Mouse (Mus musculus) limb, embryonic 12.5 days (tissue): ENCODE results near the gene Ppm1n. TPM values are rescaled to one million over a fixed set of nuclear protein-coding genes. Genes with fewer than 3 reads are reported as not detected.
A peak's percentile ranks its signal among the peaks of the same experiment; 100 is the strongest.

Experiments
- ATAC-seq: fragments of 200-750 bp; cut with Nextera tagmentation; 2 replicates; pipeline ENCODE4 v1.8.0; 2017; ENCODE audit warnings: low read depth, moderate TSS enrichment; ENCODE audit not compliant: insufficient number of reproducible peaks, insufficient read depth, low FRiP score, low TSS enrichment
- H3K27ac ChIP-seq: fragments of 300-500 bp; sonication (generic); 2 replicates; pipeline ENCODE4 v1.5.1; 2016; ENCODE audit warnings: mild to moderate bottlenecking, moderate library complexity
- H3K27me3 ChIP-seq: fragments of 300-500 bp; sonication (generic); 2 replicates; pipeline ENCODE4 v1.6.1; 2016; ENCODE audit warnings: mild to moderate bottlenecking, moderate library complexity
- H3K36me3 ChIP-seq: fragments of 300-500 bp; sonication (generic); 2 replicates; pipeline ENCODE4 v1.6.1; 2016; ENCODE audit warnings: mild to moderate bottlenecking, moderate library complexity
- H3K4me1 ChIP-seq: fragments of 300-500 bp; sonication (generic); replicated peaks from 2 replicates; pipeline ENCODE4 v1.6.1; 2016
- H3K4me2 ChIP-seq: fragments of 300-500 bp; sonication (generic); 2 replicates; pipeline ENCODE4 v1.6.1; 2016; ENCODE audit warnings: mild to moderate bottlenecking, moderate library complexity
- H3K4me3 ChIP-seq: fragments of 300-500 bp; sonication (generic); replicated peaks from 2 replicates; pipeline ENCODE4 v1.5.1; 2016; ENCODE audit warnings: mild to moderate bottlenecking
- H3K9ac ChIP-seq: fragments of 300-500 bp; sonication (generic); replicated peaks from 2 replicates; pipeline ENCODE4 v1.6.1; 2016; ENCODE audit warnings: mild to moderate bottlenecking, moderate library complexity
- H3K9me3 ChIP-seq: fragments of 300-500 bp; sonication (generic); 2 replicates; pipeline ENCODE4 v1.6.1; 2016; ENCODE audit warnings: mild to moderate bottlenecking, moderate library complexity
- WGBS: fragments of 180-500 bp; shearing (Covaris S2); methylation state at CpG from one replicate; pipeline ENCODE4 v1.1.7; 2016; 5-methylcytosine and 5-hydroxymethylcytosine counted together
- polyA plus RNA-seq: library from polyadenylated mRNA; unstranded; fragments of >200 nt; fragmentation: Nextera tagmentation; extraction: Ambion mirVana; gene quantifications from 2 replicates; pipeline ENCODE4 v1.2.1, GENCODE M21; 2016

Gene Ppm1n
- polyA plus RNA-seq, 1 experiment from 2014 or later, result not detected

DNA sequence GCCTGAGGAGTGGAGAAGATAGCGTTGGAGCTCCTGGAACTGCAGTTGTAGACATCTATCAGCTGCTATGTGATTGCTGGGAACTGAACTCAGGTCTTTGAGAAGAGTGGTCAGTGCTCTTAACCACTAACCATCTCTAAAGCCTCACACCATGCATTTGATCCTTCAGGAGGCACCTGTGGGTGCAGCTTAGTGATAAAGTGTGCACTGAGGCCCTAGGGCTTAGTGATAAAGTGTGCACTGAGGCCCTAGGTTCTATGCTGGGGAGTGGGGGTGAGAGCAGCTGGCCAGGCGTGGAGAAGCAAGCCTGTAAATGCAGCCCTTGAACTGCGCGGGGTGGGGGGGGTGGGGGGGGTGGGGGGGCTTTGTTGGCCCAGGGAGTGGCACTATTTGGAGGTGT, 39.9 kb downstream of the Ppm1n start:
- peaks cover 14% of the 10 kb centered on the region for H3K36me3 ChIP-seq

DNA sequence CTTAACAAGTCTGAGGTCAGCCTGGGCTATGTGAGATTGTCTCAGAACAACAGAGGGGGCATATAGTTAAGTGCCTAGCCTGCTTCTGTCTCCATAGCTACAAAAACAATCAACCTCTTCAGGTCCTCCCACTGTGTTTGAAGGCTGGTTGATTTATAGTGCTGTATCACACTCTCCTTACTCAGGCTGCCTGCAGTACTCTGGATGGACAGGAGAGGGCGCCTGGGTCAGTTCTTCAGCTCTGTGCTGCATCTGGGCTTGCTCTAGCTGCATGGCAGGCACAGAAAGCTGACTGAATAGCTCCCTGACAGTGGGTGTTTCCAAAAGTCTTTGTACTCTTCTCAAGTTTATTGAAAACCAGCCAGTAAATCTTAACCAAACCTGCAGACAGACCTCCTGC, 40.4 kb downstream of the Ppm1n start:
- Histone ChIP-seq H3K9me3 (no peaks in the 10 kb centered on the region), H3K9ac (no peak overlapping the region), H3K4me1 (0 out of 2 replicates have a peak, but pooled peaks cover 3% of the 10 kb centered on the region), H3K36me3 (peaks cover 8% of the 10 kb centered on the region; the same call in 1 of the 2 replicates), H3K4me3 (no peak overlapping the region), H3K27ac (no peak overlapping the region), H3K27me3 (no peaks in the 10 kb centered on the region), H3K4me2 (no peak overlapping the region)
- ATAC-seq, result peak; percentile 81; the same call in 1 of the 2 replicates
- WGBS, result 0% methylated on average over 1 of the region's 1 CpGs

More for the DNA sequence above, 39.9 kb downstream of the Ppm1n start:
- no peaks in the 10 kb centered on the region for H3K9me3 ChIP-seq
- no peak overlapping the region for H3K9ac ChIP-seq
- no peak for ATAC-seq
- H3K4me2 ChIP-seq, result no peak overlapping the region
- H3K4me3 ChIP-seq, result no peak overlapping the region
- no peaks in the 10 kb centered on the region for H3K27me3 ChIP-seq
- H3K27ac ChIP-seq, result no peak overlapping the region
- 0 out of 2 replicates have a peak, but pooled peaks cover 3% of the 10 kb centered on the region for H3K4me1 ChIP-seq
- WGBS, result 76% methylated on average over 2 of the region's 4 CpGs

DNA sequence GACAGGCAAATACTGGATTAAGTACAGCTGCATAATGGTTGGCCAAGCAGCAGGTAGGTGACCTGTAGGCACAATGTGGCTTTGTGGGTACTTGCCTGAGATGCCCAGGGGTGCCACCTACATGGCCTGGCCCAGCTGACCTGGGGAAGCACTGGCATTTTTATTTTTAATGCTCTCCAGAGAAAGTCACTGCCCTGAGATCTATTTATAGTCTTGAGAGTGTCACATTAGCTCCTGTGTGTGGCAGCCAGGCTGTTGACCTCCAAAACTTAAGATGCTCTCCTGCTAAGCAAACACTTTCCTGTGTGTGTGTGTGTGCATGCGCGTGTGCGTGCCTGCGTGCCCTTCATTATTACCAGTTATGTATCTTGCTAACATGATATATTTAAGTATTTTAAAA, 41.5 kb downstream of the Ppm1n start:
- Histone ChIP-seq H3K36me3 (peaks cover 11% of the 10 kb centered on the region; the same call in 1 of the 2 replicates), H3K27me3 (no peaks in the 10 kb centered on the region), H3K4me1 (0 out of 2 replicates have a peak, but pooled peaks cover 3% of the 10 kb centered on the region), H3K4me2 (no peak overlapping the region), H3K9ac (no peak overlapping the region), H3K9me3 (no peaks in the 10 kb centered on the region), H3K4me3 (no peak overlapping the region), H3K27ac (no peak overlapping the region)
- WGBS, result 95% methylated on average over 4 of the region's 4 CpGs
- ATAC-seq, result no peak

DNA sequence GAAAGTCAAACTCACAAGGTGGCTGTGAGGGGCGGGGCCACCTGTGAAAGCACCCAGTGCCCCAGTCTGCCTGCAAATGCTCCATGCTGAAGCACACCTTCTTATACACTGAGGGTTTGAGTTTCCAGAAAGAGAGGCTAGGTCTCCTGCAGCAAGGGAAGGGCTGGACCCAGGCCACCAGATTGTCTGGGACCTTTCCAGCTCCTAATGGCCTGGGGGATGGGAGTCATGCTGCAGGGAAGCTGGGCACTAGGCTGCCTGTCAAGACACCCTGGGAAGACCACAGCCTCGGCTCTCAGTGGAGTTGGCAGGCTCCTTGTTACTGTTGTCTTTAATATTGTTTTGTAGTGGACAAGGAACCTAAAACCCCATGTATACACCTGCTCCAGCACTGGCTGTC, 43.5 kb downstream of the Ppm1n start:
- no peak overlapping the region for H3K9ac ChIP-seq
- peaks cover 27% of the 10 kb centered on the region for H3K36me3 ChIP-seq
- H3K4me1 ChIP-seq, result 0 out of 2 replicates have a peak, but pooled peaks cover 3% of the 10 kb centered on the region
- no peak overlapping the region for H3K4me2 ChIP-seq
- no peak overlapping the region for H3K4me3 ChIP-seq
- H3K27ac ChIP-seq, result no peak overlapping the region
- H3K9me3 ChIP-seq, result no peaks in the 10 kb centered on the region
- H3K27me3 ChIP-seq, result no peaks in the 10 kb centered on the region
- ATAC-seq, result no peak
- WGBS, result 82% methylated on average over 2 of the region's 2 CpGs

DNA sequence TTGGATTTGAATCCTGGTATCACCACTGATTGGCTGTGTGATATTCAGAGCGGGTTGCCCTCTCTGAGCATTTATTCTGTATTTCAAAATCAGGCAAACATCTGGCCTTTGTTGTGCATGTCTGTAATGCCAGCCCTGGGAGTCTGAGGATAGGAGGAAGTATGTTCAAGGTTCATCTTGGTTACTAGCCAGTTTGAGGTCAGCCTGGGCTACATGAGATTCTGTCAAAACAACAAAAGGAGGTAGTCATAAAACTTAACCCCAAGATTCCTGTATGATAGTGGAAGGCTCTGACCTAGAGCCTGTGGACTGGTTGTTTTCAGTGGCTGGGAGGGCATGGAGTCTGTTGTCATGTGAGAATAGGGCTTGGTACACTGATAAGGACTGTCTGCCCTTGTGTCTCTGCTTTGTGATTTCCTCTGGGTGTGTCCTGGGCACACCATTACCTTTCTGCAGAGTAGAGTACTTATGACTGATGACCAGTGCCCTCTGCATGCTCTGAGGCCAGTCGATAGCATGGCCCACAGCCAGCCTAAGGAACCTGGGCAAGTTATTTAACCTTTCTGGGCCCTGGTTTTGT, 44.7 kb downstream of the Ppm1n start:
- H3K4me3 ChIP-seq, result no peak overlapping the region
- H3K9me3 ChIP-seq, result no peaks in the 10 kb centered on the region
- H3K27ac ChIP-seq, result no peak overlapping the region
- peaks cover 25% of the 10 kb centered on the region for H3K36me3 ChIP-seq
- ATAC-seq, result no peak
- H3K27me3 ChIP-seq, result no peaks in the 10 kb centered on the region
- H3K4me2 ChIP-seq, result no peak overlapping the region
- H3K4me1 ChIP-seq, result 0 out of 2 replicates have a peak, but pooled peaks cover 3% of the 10 kb centered on the region
- H3K9ac ChIP-seq, result no peak overlapping the region
- 90% methylated on average over 2 of the region's 2 CpGs for WGBS

DNA sequence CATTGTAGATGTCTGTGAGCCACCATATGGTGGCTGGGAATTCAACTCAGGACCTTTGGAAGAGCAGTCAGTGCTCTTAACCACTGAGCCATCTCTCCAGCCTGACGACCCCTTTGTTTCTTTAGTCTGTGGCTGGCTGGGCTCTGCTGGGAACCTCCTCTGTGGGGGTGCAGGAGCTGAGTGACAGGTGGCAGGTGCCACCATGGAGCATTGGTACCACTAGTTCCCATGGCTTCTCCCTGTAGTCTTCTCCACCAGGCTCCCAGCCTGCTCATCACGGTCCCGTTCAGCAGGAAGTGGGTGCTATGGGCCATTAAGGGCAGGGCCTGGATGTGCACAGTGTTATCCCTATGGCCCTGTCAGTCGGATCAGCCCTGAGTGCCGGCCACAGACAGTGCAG, 45.2 kb downstream of the Ppm1n start:
- Histone ChIP-seq H3K36me3 (peaks cover 25% of the 10 kb centered on the region), H3K9ac (no peak overlapping the region), H3K27me3 (no peaks in the 10 kb centered on the region), H3K4me2 (no peak overlapping the region), H3K4me3 (no peak overlapping the region), H3K4me1 (no peaks in the 10 kb centered on the region), H3K27ac (no peak overlapping the region), H3K9me3 (no peaks in the 10 kb centered on the region)
- ATAC-seq, result no peak
- WGBS, result 86% methylated on average over 5 of the region's 5 CpGs

DNA sequence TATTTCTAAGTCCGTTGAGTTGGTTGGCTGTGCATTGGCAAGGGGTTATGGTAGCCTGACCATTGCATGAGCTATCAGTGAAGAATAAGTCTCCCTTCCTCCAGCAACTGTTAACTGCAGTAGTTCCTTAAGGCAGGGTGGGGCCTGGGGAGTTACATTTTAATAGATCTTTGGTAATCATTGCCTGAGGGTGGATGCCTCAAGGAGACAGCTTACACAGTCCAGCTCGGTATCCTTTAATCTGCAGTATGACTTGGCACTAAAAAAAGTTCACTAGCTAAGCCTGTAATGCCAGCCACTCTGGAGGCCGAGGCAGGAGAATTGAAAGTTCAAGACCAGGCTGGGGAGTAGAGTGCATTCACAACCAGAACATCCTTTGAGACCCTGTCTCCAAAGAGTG, 48.0 kb downstream of the Ppm1n start:
- Histone ChIP-seq H3K4me3 (no peak overlapping the region), H3K9me3 (no peaks in the 10 kb centered on the region), H3K27me3 (no peaks in the 10 kb centered on the region), H3K9ac (no peak overlapping the region), H3K4me1 (peaks cover 11% of the 10 kb centered on the region), H3K27ac (no peak overlapping the region), H3K4me2 (no peak overlapping the region), H3K36me3 (peaks cover 25% of the 10 kb centered on the region)
- WGBS, result 85% methylated on average over 3 of the region's 3 CpGs
- ATAC-seq, result no peak

DNA sequence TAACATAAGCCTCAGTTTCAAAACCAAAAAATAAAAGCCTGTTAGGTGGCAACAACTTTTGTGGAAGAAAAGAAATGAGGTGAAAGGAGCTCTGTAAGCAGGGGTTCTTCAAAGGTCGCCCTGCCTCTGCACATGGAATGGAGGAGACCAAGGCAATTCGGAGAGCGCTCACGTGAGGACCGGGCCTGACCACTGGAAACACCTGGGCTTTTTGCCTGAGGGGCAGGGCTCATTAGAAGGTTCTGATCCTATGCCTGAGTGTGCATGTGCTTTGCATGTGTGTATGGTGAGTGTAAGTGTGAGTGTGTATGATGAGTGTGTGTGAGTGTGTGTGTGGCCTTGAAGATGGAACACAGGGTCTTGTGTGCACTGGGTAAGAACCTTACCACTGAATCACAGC, 49.0 kb downstream of the Ppm1n start:
- no peak for ATAC-seq
- WGBS, result 91% methylated on average over 5 of the region's 5 CpGs

DNA sequence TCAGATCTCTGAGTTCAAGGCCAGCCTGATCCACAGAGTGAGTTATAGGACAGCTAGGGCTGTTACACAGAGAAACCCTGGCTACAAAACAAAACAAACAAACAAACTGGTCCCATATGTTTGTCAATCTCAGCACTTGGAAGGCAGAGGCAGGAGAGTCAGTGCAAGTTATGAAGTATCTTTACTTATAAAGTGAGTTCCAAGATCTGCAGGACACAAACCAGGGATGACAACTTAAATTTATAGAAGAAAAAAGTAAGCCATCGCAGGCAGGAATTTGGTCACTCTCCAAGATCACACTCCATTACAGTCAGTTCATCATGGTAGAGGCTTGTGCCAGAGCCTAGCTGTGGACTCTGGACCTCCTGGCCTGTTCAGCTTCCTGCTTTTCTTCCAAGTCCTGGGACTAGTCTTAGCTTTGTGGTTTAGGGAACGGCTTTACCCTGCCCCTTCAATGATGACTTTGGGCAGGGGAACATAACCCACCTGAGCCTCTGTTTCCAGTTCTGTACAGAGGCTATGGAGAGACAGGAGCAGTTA, 49.8 kb downstream of the Ppm1n start:
- Histone ChIP-seq H3K27me3 (no peaks in the 10 kb centered on the region), H3K4me2 (peak overlapping the region; percentile 0; the same call in 1 of the 2 replicates), H3K4me1 (peaks cover 15% of the 10 kb centered on the region), H3K9ac (0 out of 2 replicates have a peak overlapping the region, but pooled peaks have one; percentile 5), H3K4me3 (no peak overlapping the region), H3K9me3 (no peaks in the 10 kb centered on the region), H3K36me3 (peaks cover 34% of the 10 kb centered on the region), H3K27ac (no peak overlapping the region)
- ATAC-seq, result no peak
- WGBS, result 93% methylated on average over 2 of the region's 2 CpGs

More for the DNA sequence above, 49.0 kb downstream of the Ppm1n start:
- Histone ChIP-seq H3K9ac (no peak overlapping the region; the same call in 1 of the 2 replicates), H3K36me3 (peaks cover 27% of the 10 kb centered on the region), H3K4me3 (no peak overlapping the region), H3K27me3 (no peaks in the 10 kb centered on the region), H3K4me1 (peaks cover 15% of the 10 kb centered on the region), H3K4me2 (no peak overlapping the region), H3K27ac (no peak overlapping the region), H3K9me3 (no peaks in the 10 kb centered on the region)

DNA sequence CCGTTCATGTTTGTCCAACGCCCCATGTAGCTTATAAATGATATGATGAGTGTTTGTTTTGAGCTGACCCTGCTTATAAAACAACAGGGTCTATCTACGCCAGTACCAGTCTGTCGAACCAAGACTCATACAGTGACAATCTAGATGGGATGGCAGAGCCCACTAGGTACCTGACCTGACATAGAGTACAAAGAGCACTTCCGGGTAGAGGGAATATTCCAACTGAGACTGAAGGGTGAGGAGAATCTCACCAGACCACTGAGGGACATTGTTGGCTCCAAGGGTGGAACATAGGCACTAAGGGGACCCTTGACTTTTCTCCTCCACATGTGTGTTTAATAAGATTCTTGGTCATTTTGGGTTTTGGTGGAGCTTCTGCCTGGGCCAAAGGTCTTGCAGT, 50.5 kb downstream of the Ppm1n start:
- peaks cover 39% of the 10 kb centered on the region for H3K36me3 ChIP-seq
- WGBS, result 50% methylated on average over 5 of the region's 5 CpGs
- no peak for ATAC-seq

DNA sequence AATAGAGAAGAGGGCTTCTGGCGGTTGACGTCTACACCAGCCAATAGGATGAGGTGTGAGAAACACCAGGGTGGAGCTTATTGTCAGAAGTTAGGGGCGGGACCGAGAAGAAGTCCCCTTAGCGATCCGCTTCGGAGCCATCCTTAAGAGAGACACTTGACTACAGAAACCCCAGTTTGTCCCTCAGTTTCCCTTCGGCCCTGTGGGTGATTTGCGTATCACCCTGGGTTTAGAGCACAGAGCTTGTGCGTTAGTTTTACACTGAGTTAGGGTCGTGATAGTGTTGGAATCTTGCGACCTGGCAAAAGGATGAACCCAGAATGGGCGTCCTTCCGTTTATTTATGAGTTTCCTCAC, 51.1 kb downstream of the Ppm1n start:
- no peak for ATAC-seq
- Histone ChIP-seq H3K27ac (peak overlapping the region; percentile 98), H3K4me3 (peak overlapping the region; percentile 64), H3K9me3 (no peaks in the 10 kb centered on the region), H3K9ac (peak overlapping the region; percentile 73), H3K4me1 (peaks cover 15% of the 10 kb centered on the region), H3K36me3 (peaks cover 42% of the 10 kb centered on the region), H3K4me2 (peak overlapping the region; percentile 84), H3K27me3 (no peaks in the 10 kb centered on the region)
- under 1% methylated on average over 14 of the region's 14 CpGs for WGBS

More for the DNA sequence above, 50.5 kb downstream of the Ppm1n start:
- Histone ChIP-seq H3K9me3 (no peaks in the 10 kb centered on the region), H3K27ac (no peak overlapping the region; the same call in 1 of the 2 replicates), H3K4me3 (peak overlapping the region; percentile 64), H3K4me1 (peaks cover 15% of the 10 kb centered on the region), H3K4me2 (peak overlapping the region; percentile 84), H3K27me3 (no peaks in the 10 kb centered on the region), H3K9ac (peak overlapping the region; percentile 73)
